Mouse (Mus musculus): ENCODE results near the gene Nde1. TPM values are rescaled to one million over a fixed set of nuclear protein-coding genes. Genes with fewer than 3 reads are reported as not detected.

Gene Nde1
- polyA plus RNA-seq, 1 experiment from 2014 or later: 72.6 TPM

DNA sequence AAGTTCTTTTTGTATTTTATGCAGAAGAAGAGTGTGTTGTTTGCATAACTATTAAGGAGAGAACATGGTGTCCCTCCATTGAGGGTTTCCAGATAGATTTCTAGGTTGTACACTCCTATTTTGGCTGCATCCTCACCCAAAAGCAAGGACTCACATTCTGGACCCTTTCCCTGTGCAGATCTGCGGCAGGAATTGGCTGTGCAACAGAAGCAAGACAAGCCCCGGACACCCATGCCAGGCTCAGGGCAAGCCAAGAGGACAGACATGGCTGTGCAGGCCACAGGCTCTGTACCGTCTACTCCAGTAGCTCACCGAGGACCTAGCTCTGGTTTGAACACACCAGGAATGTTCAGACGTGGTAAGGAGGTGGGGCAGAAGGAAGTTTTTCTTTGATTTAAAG, 22.4 kb downstream of the Nde1 start:
- Histone ChIP-seq H3K27me3 (ENCODE audit: control insufficient read depth, insufficient read depth, low read length) (no peaks in the 10 kb centered on the region), H3K4me3 (ENCODE audit: control insufficient read depth in 1 of 2, insufficient read depth in 1 of 2, low read depth in 1 of 2, low read length in 2 of 2) (no peak overlapping the region), H3K9ac (ENCODE audit: low read length) (no peak overlapping the region), H3K4me1 (ENCODE audit: control insufficient read depth in 2 of 2, insufficient read depth in 2 of 2, low read length in 2 of 2) (peaks cover 0 to under 1% of the 10 kb centered on the region in 2 experiments; a peak in 1 of 4 replicates), H3K4me2 (ENCODE audit: low read length) (no peak overlapping the region), H3K27ac (replicated peaks in 1 of 2; ENCODE audit: control insufficient read depth in 1 of 2, insufficient read depth in 1 of 2, low read depth in 2 of 2, low read length in 2 of 2) (no peak overlapping the region), H3K9me3 (ENCODE audit: control insufficient read depth, low read length) (no peaks in the 10 kb centered on the region), H3K36me3 (ENCODE audit: control insufficient read depth, insufficient read depth, low read length) (peaks cover 97% of the 10 kb centered on the region)
- ATAC-seq (ENCODE audit: insufficient number of reproducible peaks, insufficient read depth, low FRiP score, low read depth): no peak
- 97% methylated on average over 5 of the region's 5 CpGs for WGBS

DNA sequence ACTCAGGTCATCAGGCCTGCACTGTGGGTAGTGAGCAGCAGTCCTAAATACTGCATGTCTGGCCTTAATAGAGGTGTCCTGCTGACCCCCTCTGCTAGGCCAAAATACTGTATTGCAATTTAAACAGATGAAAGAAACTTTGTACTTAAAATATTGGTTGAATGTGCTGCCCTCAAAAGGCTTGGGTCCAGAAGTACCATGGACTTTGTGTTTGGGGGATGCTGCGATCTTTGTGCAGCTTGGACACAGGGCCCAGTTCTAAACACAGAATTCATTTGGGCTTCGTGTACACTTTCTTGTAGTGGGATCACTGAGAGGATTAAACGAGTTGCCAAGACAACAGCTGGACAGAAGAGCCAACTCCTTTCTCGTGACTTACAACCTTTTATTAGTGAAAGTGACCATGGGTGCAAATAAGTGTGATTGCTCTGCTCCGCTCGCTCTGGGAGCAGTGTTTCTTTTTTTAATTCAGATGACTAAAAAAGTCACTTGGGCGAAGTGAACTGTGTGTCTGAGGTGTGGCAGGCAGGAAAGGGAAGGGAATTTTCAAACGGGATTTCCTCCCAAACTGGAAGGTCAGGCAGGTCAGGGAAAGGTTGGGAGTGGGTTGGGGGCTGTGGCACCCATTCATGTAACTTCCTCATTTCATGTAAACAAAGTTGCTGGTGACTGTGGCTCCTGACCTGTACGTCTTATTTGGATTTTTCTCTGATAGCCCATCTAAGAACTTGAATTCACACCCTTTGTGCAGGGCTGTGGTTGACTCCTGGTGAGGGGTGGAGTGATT, 31.3 kb downstream of the Nde1 start:
- Histone ChIP-seq H3K27me3 (ENCODE audit: control insufficient read depth, insufficient read depth, low read length) (no peaks in the 10 kb centered on the region), H3K36me3 (ENCODE audit: control insufficient read depth, insufficient read depth, low read length) (peaks cover 41% of the 10 kb centered on the region), H3K4me1 (ENCODE audit: control insufficient read depth in 2 of 2, insufficient read depth in 2 of 2, low read length in 2 of 2) (no peaks in the 10 kb centered on the region), H3K9me3 (ENCODE audit: control insufficient read depth, low read length) (no peaks in the 10 kb centered on the region), H3K4me2 (ENCODE audit: low read length) (no peak overlapping the region), H3K4me3 (ENCODE audit: control insufficient read depth in 1 of 2, insufficient read depth in 1 of 2, low read depth in 1 of 2, low read length in 2 of 2) (no peak overlapping the region), H3K9ac (ENCODE audit: low read length) (no peak overlapping the region), H3K27ac (replicated peaks in 1 of 2; ENCODE audit: control insufficient read depth in 1 of 2, insufficient read depth in 1 of 2, low read depth in 2 of 2, low read length in 2 of 2) (no peak overlapping the region)
- no peak for ATAC-seq (ENCODE audit: insufficient number of reproducible peaks, insufficient read depth, low FRiP score, low read depth)
- WGBS: 64% methylated on average over 9 of the region's 9 CpGs

DNA sequence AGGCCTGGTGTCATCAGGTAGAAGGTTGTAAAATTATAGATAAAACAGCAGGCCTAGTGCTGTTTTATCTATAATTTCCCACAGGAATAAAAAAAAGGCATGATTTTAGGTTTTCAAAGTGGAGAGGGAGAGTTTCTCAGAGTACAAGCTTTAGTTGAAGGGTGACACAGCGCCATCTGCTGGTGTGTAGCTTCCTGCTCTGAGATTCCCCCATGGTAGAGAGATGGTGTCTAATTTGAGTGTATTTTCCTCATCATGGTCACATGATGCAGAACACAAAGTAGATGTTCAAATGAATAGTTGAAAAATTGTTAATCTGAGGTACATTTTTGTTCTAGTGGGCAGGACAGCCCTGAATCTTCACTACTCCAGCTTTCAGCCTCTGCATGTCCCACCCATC, 32.4 kb downstream of the Nde1 start:
- Histone ChIP-seq H3K27ac (replicated peaks in 1 of 2; ENCODE audit: control insufficient read depth in 1 of 2, insufficient read depth in 1 of 2, low read depth in 2 of 2, low read length in 2 of 2) (no peak overlapping the region), H3K27me3 (ENCODE audit: control insufficient read depth, insufficient read depth, low read length) (no peaks in the 10 kb centered on the region), H3K9ac (ENCODE audit: low read length) (no peak overlapping the region), H3K9me3 (ENCODE audit: control insufficient read depth, low read length) (no peaks in the 10 kb centered on the region), H3K4me3 (ENCODE audit: control insufficient read depth in 1 of 2, insufficient read depth in 1 of 2, low read depth in 1 of 2, low read length in 2 of 2) (no peak overlapping the region), H3K4me1 (ENCODE audit: control insufficient read depth in 2 of 2, insufficient read depth in 2 of 2, low read length in 2 of 2) (no peaks in the 10 kb centered on the region), H3K36me3 (ENCODE audit: control insufficient read depth, insufficient read depth, low read length) (peaks cover 30% of the 10 kb centered on the region), H3K4me2 (ENCODE audit: low read length) (no peak overlapping the region)
- WGBS: 10% methylated on average over 1 of the region's 1 CpGs
- no peak for ATAC-seq (ENCODE audit: insufficient number of reproducible peaks, insufficient read depth, low FRiP score, low read depth)

- Histone ChIP-seq H3K9me3 (ENCODE audit: control insufficient read depth, low read length) (no peaks in the 10 kb centered on the region), H3K36me3 (ENCODE audit: control insufficient read depth, insufficient read depth, low read length) (no peaks in the 10 kb centered on the region), H3K4me1 (ENCODE audit: control insufficient read depth in 2 of 2, insufficient read depth in 2 of 2, low read length in 2 of 2) (no peaks in the 10 kb centered on the region), H3K4me3 (ENCODE audit: control insufficient read depth in 1 of 2, insufficient read depth in 1 of 2, low read depth in 1 of 2, low read length in 2 of 2) (no peak overlapping the region), H3K9ac (ENCODE audit: low read length) (no peak overlapping the region), H3K27ac (replicated peaks in 1 of 2; ENCODE audit: control insufficient read depth in 1 of 2, insufficient read depth in 1 of 2, low read depth in 2 of 2, low read length in 2 of 2) (no peak overlapping the region), H3K4me2 (ENCODE audit: low read length) (no peak overlapping the region), H3K27me3 (ENCODE audit: control insufficient read depth, insufficient read depth, low read length) (no peaks in the 10 kb centered on the region)
- 63% methylated on average over 4 of the region's 4 CpGs for WGBS
- no peak for ATAC-seq (ENCODE audit: insufficient number of reproducible peaks, insufficient read depth, low FRiP score, low read depth)
Observed at GRCm38 (mm10) chr16:14198798-14199197, 35.7 kb downstream of the Nde1 start.

GRCm38 (mm10) chr16:14215156-14215555, 52.1 kb downstream of the Nde1 start:
- H3K4me2 ChIP-seq (ENCODE audit: low read length): no peak overlapping the region

GRCm38 (mm10) chr16:14237100-14237723, 74.1 kb downstream of the Nde1 start:
- H3K9ac ChIP-seq (ENCODE audit: low read length): no peak overlapping the region
- peaks cover 81% of the 10 kb centered on the region for H3K27me3 ChIP-seq (ENCODE audit: control insufficient read depth, insufficient read depth, low read length)
- H3K36me3 ChIP-seq (ENCODE audit: control insufficient read depth, insufficient read depth, low read length): no peaks in the 10 kb centered on the region
- H3K27ac ChIP-seq (replicated peaks in 1 of 2; ENCODE audit: control insufficient read depth in 1 of 2, insufficient read depth in 1 of 2, low read depth in 2 of 2, low read length in 2 of 2): no peak overlapping the region
- ATAC-seq (ENCODE audit: insufficient number of reproducible peaks, insufficient read depth, low FRiP score, low read depth): no peak
- no peak overlapping the region for H3K4me2 ChIP-seq (ENCODE audit: low read length)
- no peaks in the 10 kb centered on the region; the same call in 1 of the 2 replicates for H3K9me3 ChIP-seq (ENCODE audit: control insufficient read depth, low read length)
- H3K4me1 ChIP-seq (ENCODE audit: control insufficient read depth in 2 of 2, insufficient read depth in 2 of 2, low read length in 2 of 2): 0 out of 4 replicates have a peak, but pooled peaks cover 0 to under 1% of the 10 kb centered on the region in 2 experiments
- H3K4me3 ChIP-seq (ENCODE audit: control insufficient read depth in 1 of 2, insufficient read depth in 1 of 2, low read depth in 1 of 2, low read length in 2 of 2): no peak overlapping the region
- 24% methylated on average over 6 of the region's 6 CpGs for WGBS

More at GRCm38 (mm10) chr16:14215156-14215555, 52.1 kb downstream of the Nde1 start:
- H3K4me1 ChIP-seq (ENCODE audit: control insufficient read depth in 2 of 2, insufficient read depth in 2 of 2, low read length in 2 of 2): no peaks in the 10 kb centered on the region
- H3K4me3 ChIP-seq (ENCODE audit: control insufficient read depth in 1 of 2, insufficient read depth in 1 of 2, low read depth in 1 of 2, low read length in 2 of 2): no peak overlapping the region
- no peaks in the 10 kb centered on the region for H3K36me3 ChIP-seq (ENCODE audit: control insufficient read depth, insufficient read depth, low read length)
- WGBS: 78% methylated on average over 3 of the region's 3 CpGs
- H3K9me3 ChIP-seq (ENCODE audit: control insufficient read depth, low read length): no peaks in the 10 kb centered on the region
- H3K27ac ChIP-seq (replicated peaks in 1 of 2; ENCODE audit: control insufficient read depth in 1 of 2, insufficient read depth in 1 of 2, low read depth in 2 of 2, low read length in 2 of 2): no peak overlapping the region
- no peak overlapping the region for H3K9ac ChIP-seq (ENCODE audit: low read length)
- ATAC-seq (ENCODE audit: insufficient number of reproducible peaks, insufficient read depth, low FRiP score, low read depth): no peak
- H3K27me3 ChIP-seq (ENCODE audit: control insufficient read depth, insufficient read depth, low read length): no peaks in the 10 kb centered on the region

GRCm38 (mm10) chr16:14242059-14242458, 79.0 kb downstream of the Nde1 start:
- no peak for ATAC-seq (ENCODE audit: insufficient number of reproducible peaks, insufficient read depth, low FRiP score, low read depth)
- no peaks in the 10 kb centered on the region for H3K36me3 ChIP-seq (ENCODE audit: control insufficient read depth, insufficient read depth, low read length)
- no peak overlapping the region for H3K9ac ChIP-seq (ENCODE audit: low read length)
- 0 out of 4 replicates have a peak, but pooled peaks cover 0 to 4% of the 10 kb centered on the region in 2 experiments for H3K4me1 ChIP-seq (ENCODE audit: control insufficient read depth in 2 of 2, insufficient read depth in 2 of 2, low read length in 2 of 2)
- no peaks in the 10 kb centered on the region; the same call in 1 of the 2 replicates for H3K9me3 ChIP-seq (ENCODE audit: control insufficient read depth, low read length)
- WGBS: 61% methylated on average over 3 of the region's 3 CpGs
- H3K27me3 ChIP-seq (ENCODE audit: control insufficient read depth, insufficient read depth, low read length): peaks cover 84% of the 10 kb centered on the region
- no peak overlapping the region for H3K4me2 ChIP-seq (ENCODE audit: low read length)
- no peak overlapping the region for H3K27ac ChIP-seq (replicated peaks in 1 of 2; ENCODE audit: control insufficient read depth in 1 of 2, insufficient read depth in 1 of 2, low read depth in 2 of 2, low read length in 2 of 2)
- no peak overlapping the region for H3K4me3 ChIP-seq (ENCODE audit: control insufficient read depth in 1 of 2, insufficient read depth in 1 of 2, low read depth in 1 of 2, low read length in 2 of 2)

All from heart, embryonic 14.5 days (tissue).